Mouse (Mus musculus) brown adipose tissue, adult 24 weeks (tissue): ENCODE data around the gene Megf9. TPM values are rescaled to one million over a fixed set of nuclear protein-coding genes. Genes with fewer than 3 reads are reported as not detected.

Experiments used
- polyA plus RNA-seq: library from polyadenylated mRNA; stranded (reverse); fragments of >200 nt; gene quantifications from 2 replicates; pipeline ENCODE4 v1.2.4, GENCODE M21; 2012; ENCODE audit not compliant: missing spikeins, insufficient read depth, insufficient read length

The Megf9 gene
- polyA plus RNA-seq, 1 experiment: 26.1 TPM

Other genes with a start within 250 kb of the Megf9 start
- 2.4 and 2.5 TPM in 2 replicates for gene Cdk5rap2, start 124.6 kb downstream of the Megf9 start, polyA plus RNA-seq